Mouse (Mus musculus) kidney, postnatal 25 days (tissue): ENCODE data around the gene Tmem14a.
"Not testable (repeated sequence)": the region's sequence is repeated elsewhere in the genome, so short reads cannot be mapped to it uniquely, and the experiment has no call there.

ENCODE experiments used
- DNase-seq, 2 experiments: peaks; one replicate each; pipeline ENCODE4 v3.0.0; 2021; ENCODE audit warnings: mixed read lengths in 2 of 2

Gene Tmem14a

DNA sequence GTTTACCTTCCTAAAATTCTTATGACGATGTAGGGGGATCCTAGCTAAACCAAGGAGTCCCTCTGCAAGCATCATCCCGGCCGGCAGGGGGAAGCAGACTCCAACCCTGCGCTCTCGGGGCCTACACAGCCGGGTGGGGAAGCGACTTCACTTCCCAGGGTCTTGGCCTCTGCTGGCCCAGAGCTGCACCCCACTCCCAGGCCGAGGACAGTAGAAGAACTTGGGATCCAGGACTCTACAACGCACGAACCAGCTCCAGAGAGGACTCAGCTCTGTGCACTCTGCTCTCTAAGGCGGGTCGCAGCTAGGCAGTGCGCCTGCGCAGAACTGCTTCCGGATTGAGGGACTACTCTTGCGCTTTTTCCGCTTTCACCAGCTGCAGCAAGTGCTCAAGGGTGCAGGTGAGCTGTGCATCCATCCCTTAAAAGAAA is at the start of gene Tmem14a:
TSS of gene Tmem14a (plus strand) at position 87 of the 431 bp plus-strand sequence.
- DNase-seq = peak; percentile 91 to 94

DNA sequence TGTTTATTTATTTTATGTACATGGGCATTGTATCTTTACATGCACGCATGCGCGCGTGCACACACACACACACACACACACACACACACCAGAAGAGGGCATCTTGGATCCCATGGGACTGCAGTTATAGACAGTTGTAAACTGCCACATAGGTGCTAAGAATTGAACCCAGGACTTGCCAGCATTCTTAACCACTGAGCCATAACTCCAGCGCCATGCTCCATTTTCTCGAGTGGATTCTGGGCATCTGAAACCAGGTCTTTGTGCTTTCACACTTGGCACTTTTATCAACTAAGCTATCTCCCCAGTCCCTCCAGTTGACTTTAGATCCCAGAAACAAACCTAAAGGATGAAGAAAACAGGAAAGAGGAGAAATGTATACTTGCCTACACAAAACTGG is 33.2 kb upstream of the Tmem14a start:
- DNase-seq = no peak

DNA sequence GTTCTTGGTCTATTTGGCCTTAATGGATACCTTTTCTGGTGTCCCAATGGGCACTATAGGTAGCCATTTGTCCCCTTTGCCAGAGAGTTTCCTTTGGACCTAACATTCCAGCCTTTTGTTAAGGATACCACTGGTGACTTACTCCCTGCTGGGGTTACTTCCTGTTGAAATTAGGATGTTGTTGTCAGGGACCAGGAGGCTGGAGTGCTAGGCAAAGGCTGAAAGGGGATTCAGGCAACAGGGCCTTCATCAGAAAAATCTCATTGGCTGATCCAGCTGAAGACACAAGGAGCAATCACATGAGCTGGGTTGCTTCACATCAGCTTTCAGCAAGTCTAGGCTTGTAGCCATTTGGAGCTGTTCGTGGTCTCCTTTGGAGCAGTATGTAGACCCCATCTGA is 12.1 kb upstream of the Tmem14a start:
- no peak for DNase-seq

DNA sequence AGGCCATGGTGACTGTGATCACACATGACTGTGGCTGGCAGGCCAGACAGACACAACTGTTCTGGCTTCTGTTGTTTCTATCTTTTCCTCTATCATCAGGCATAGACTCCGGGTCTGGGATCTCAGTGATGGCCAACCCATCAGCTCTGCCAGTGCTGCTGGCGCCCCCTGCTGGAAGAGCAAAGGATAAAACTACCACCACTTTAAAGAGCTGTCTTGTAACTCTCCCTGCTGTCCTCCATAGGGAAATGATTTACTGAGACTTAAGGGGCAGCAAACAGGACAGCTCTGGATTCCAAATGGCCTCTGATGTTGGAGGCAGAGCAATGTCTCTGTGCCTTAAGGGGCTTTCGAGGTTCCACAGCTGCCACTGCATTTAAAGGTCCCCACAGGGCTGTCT is 4.8 kb upstream of the Tmem14a start:
- DNase-seq = not testable (repeated sequence)

DNA sequence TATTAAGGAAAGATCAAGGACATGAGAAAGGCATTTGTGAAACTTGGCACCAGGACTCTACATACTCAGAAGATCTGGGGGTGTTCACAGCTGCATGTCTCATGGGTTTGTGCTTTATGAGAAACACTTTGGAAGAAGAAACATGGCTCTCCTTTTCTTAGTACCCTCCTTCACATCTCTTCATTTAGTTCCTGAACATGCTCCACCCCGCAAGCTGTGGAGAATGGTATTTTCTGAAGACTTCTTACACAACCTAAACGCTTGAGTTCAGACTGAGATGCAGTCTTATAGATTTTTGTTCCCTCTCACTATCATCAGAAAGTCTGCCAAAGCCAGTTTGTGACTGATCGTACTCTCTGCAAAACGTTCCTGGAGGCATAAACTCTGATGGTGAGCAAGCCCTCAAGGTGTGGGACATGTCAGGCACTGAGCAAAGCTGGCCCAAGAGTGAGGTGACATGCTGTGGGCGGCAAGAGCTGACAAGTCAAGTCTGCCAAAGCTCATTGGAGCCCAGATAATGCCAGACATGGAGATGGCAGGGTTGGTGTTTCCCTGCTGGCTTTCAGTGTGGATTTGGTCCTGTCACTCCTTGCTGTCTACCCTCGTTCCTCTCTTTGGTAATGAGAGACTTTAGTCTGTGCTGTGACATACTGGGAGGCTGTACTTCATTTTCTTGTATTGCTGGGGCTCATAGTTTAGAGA is 4.2 kb upstream of the Tmem14a start:
- not testable (repeated sequence) for DNase-seq

DNA sequence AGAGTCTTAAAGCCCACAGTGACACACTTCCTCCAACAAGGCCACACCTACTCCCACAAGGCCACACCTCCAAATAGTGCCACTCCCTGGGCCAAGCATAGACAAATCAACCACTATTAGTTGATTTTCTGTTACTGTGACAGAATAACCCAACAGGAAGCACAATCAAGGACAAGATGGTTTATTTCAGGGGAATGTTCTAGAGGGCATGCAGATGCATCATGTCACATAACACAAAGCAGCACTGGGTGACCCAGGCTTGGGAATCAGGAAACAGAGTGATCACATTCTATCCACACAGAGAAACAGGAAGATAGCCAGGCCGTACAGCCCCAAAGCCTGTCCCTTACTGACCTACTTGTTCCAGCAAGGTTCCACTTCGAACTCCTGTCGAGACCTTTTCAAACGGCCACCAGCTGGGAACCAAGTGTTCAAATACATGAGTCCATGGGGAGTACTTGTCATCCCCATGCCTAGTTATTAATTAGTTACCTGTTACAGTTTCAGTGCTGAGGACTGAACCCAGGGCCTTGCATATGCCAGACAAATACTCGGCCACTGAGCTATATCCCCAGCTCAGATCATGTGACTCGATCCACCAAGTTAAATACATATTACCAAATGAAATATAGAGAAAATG is 9.5 kb downstream of the Tmem14a start:
- DNase-seq = peak in 1 of 2 experiments; percentile 43

DNA sequence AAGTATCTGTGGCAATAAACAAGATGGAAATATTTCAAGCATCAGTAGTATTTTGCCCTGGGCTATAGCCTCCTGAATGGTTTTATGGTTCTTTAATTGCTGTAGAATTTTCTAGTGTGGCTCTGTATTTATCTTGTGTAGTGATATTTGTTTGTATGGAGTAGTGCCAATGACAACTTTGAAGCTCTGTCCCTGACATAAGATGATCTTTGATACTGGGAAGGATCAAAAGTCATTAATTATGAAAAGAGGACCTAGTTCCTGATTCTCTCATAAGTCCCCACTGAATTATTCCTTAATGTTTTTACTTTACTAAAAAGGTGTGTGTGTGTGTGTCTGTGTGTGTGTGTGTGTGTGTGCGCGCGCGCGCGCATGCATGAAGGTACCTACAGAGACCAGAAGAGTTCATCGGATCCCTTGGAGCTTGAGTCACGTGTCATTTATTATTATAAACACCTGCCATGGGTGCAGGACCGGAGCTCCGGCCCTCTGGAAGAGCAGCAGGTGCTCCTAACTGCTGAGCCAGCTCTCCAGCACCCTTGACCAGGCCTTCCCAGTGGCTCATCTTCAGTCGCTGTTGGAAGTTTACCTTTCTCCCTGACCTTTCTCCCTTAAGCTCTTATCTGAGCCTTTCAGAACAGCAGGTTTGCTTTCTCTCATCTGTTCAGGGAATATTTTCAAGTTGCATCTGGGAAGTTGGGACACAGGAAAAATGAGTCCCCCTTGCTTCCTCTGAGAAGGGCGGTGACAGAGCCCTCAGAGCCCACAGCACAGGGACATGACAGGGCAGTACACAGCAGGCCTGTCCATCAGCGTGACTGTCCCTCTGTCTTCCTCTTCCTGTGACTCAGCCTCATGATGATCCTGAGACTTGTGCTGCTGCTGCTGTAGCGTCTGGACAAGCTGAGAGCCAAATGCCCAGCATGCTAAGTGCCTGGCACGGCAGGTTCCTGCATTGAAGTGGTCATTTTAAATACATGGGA is 10.7 kb downstream of the Tmem14a start:
- not testable (repeated sequence) for DNase-seq

DNA sequence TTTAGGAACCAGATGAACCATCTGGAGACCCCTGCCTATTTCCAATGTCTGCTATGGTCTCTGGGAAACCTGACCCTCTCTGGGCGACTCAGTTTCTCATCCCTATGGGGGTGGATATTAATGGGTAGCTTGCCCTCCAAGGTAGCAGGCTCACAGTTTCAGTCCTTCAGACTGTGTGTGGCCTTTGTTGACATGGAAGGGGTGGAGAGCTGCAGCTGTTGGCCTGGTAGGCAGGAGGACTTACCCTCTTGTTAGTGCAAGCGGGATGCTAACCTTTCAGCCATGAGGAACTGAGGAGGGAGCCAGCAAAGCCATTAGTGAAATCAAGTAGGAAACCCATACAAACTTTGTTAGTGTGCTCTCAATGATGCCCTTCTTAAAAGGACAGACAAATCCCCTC is 12.0 kb downstream of the Tmem14a start:
- DNase-seq = no peak

DNA sequence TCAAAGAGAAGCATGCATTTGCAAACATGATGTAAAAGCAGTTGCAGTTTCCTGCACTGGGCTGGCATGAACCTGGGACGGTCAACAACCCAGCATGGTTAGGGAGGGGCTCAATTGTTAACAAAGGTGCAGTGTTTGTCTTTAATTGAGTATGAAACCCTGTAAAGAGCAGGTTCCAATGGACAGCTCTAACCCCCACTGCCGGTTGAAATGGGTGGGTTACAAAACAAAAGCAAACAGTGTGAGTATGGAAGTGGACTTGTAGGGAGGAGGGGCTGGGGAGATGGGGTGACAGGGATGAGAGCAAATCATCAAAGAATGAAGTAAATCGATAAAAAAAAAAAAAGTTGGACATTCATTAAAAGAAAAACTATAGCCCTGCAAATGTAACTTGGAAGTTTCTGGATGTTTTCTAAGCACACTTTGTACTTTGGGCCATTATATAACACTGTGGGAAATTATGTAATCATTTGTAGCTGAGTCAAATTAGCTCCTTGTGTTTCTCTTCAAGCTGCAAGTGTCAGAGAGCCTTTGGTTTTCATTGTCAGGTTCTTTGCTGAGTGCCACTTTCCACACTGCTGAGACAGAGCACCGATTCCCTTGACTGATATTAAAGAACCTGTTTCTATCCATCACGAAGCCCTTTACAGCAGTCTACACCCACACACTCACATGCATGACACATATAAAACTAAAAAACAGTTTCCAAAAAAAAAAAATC is 13.5 kb downstream of the Tmem14a start:
- no peak for DNase-seq

DNA sequence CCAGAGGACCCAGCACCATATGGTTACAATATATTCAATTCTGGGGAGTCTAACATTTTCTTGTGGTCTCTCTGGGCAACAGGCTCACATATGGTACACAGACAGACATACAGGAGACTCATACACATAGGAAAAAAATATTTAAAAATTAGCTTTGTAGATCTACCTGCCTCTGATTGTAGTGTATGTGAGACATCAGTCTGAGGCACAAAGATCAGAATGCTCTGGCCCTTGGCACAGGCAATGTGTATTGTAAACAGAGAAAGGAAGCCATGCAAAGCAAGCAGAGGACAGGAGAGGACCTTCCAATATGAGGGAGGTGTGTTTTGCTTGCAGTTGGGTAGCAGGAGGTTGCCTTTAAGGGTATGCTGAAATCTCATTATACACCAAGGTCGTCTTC is 14.1 kb downstream of the Tmem14a start:
- DNase-seq = no peak

DNA sequence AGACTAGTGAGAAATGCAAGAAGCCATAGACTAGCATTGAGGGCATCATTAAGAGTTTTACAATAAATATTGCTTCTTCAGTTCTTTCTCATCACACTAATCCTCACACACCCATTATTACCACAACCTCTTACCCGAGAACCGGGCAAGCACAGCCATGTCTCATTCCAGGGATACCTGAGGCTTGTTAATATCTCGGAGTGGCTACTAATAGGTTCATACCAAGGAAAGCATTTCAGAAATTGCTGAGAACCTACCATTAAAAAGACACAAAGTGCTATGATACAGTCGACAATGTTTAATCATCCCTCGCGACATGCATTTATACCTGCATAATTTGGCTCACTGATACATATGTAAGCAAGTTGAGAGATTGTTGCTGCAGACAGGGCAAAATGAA is 17.0 kb downstream of the Tmem14a start:
- DNase-seq = no peak

DNA sequence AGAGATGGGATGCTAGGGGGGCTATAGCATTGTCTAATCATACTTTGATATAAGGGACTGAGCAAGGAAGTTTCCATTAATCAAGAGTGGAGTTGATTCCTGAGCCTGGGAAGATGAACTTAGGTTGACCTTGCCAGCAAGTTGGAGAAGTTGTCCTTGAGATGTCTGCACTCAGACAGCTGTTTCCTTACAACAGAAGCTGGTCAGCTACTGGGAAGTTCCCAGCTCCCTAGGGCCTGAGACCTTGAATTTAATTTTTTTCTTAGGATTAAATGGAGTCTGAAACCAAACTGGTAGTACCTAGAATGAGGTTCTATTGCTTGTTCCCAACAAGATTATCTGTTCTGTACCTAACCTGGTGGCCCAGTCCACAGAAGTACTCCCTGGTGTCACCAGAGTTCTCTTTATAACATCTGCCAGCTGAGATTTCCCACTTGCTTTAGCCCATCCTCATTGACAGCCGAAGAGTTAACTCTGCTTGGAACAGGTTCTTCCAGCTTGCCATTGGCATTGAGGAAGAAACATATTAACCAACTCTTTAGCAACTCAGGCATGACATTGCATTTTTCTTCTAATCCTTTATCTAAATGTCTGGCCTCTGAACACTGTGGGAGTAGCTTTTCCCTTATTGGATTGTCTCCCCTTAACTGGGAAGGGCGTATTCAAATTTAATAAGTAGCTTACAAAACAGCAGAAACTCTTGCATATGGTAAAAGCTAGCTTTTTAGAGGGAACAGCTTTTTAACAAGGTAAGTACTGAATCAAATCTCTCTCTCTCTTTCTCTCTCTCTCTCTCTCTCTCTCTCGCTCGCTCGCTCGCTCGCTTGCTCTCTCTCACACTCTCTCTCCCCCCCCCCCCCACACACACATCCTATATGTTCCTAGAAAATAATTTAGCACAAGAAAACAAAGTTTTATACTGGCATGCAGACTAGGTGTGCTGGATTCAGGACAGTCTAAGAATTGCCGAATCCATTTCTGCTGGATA is 21.8 kb downstream of the Tmem14a start, which contains the start of gene Gsta3:
TSS of gene Gsta3 (plus strand) at position 679 of the 988 bp plus-strand sequence.
- DNase-seq = peak in 1 of 2 experiments; percentile 43

DNA sequence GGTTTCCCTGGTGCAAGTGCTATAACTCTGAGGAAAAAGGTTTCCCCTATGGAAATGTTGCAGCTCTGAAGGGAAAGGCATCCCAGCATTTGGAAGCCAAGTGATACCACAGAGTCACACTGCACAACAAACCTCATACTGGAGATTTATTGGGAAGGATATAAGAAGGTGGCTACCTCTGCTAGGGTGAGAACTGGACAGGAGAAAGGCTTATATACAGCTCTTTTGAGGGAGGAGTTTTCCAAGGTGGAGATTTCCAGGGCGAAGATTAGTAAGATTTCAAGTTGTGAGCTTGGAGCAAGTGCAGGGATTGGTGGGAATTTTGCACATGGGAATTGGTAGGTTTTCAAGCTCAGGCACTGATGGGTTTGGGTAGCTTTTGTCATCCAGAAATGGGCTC is 22.7 kb downstream of the Tmem14a start:
- no peak for DNase-seq

DNA sequence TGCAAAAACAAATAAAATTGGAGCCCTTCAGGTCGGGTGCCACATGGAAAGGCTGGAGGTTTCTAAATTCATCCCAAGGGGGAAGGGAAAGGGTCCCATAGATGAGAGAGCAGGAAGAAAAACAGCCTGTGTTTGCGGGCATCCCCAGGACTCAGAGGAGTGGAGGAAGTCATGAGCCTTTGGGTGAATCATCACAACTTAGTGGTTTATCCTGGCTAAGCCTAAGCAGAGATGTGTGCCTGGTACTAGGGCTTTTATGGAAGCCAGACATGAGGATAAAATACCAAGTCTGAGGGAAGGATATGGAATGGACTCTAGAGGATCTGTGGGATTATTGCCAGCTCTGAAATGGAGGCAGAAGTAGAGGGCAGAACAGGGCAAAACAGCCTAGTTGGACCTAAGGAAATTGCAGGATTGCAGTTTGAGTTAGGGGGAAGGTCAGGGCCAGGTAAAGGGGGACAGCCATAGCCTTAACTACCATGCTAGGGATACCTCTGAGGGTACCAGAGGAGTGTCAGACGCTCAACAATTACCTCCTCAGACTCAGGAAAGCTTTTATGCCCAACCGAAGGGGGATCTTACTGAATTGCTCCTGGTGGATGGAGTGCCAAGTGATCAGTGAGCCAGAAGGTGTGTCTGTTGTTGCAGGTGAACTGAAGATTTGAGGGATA is 26.1 kb downstream of the Tmem14a start:
- no peak for DNase-seq

DNA sequence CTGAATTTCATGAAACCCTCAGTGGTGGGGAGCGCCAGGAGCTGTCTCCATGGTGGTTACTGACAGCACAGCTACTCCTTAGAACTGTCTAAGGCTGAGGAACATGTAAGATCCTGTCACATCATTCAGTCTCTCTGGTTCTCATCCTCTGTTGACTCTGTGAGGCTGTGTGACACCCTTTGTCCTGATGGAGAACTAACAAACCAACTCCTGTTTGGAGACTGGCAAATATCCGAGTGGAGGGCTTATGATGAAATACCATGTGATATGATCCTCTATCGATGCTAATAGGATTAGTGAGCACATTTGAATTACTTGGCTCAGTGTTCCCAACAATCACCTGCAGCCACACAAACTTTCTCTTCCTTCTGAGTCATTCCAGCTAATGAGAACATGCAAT is 27.8 kb downstream of the Tmem14a start:
- no peak for DNase-seq

DNA sequence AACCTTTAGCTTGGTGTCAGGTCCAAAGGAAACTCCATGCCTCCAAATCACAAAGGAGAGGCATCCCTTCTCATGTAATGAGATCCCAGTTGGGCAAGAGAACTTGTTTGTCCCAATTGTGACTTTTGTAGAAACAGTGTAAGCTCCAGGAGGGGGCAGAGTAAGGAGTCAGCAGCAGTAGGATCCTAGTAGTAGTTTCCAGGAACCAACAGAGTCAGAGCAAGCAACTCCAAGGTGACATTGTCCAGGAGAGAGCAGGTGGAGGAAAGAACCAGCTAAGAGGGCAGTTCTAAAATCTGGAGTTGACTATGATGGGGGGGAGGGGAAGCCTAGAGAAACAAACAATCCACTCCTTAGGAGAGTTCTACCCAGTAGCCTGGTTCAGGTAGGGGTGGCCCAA is 29.5 kb downstream of the Tmem14a start:
- DNase-seq = no peak

DNA sequence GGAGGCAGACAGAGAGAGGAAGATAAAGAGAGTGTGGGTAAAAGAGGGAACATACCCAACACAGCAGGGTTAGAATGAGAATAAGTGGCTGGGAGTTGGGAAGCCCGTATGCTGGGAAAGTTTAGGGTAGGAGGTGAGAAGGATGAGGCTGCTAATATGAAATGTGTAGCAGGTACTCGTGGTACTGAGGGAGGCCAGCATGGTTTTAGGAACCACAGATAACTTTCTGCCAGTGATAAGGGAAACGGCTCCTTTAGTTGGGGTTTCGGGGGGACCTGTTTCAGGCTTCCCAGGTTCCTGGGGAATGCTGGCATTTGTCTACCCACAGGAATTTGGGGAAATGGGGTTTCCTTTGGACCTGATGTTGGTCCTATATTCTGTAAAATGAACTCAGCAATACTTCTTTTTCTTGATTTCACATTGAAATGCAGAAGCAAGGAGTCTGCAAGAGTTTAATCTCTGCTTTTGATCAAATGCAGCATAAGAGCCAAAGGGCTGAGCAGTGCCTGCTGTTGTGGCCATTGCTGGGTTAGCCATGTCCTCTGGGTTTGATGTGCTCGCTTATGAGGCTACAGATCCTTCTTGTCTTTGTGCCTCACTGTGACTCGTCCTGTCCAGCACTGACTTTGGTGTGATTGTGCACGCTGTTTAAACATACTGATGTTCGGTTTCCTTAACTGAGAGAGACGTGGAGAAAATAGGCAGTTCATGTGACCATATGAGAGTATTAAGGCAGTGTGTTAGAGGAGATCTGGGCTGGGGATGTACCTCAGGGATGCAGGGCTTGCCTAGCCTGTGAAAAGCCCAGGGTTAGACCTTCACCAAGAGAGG is 30.4 kb downstream of the Tmem14a start:
- no peak for DNase-seq

DNA sequence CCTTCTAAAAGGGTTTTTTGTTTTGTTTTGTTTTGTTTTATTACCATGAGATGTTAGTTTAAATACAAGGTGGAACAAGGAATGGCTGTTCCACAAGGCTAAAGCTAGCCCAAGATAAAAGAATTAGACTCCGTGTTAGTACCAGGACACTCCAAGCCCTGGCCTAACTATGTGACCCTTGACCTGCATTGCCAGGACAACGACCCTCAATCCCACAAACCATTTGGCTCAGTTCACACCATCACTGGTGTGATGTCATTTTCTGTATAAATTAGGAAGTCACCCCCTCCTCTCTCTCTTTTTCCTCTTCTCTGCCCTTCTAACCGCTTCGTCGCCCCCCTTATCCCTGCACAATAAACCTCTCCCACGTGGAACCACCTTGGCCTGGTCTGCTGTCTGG is 33.3 kb downstream of the Tmem14a start:
- no peak for DNase-seq

DNA sequence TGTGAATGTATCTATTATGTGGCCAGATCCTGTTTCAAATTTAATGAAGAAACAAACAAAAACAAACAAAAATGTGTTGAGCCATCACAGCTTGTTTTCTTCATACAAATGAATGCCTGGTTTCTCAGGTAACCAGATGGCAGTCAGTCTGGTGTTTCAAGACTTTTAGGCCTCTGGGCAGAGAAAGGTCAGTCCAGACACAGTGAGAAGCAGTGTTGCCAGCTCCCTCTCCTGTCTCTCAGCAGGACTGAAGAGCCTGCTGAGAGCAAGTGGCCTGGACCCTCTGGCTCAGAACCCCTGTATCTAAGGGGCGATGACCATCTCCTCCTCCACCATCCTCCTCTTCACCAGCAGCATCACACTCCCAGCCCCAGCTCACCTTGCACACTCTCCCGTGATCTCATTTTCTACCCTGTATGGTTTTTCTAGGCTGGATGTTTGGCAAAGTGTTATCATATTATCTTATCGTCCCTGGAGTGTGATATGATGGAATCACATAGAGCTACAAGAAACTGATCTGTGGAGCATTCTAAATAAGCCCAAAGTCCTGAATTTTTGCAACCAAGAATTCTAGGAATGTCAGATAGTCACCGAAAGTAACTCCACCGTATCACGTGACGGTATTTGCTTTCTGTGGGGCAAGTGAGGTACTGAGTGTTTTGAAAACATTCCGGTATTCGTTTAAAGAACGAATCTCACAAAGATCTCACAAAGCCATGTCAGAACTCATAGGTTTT is 34.4 kb downstream of the Tmem14a start:
- DNase-seq = no peak
